Mouse (Mus musculus): ENCODE results near the gene Pdgfa. TPM values are rescaled to one million over a fixed set of nuclear protein-coding genes. Genes with fewer than 3 reads are reported as not detected.

Gene Pdgfa
- polyA plus RNA-seq (2014; fragmentation: Nextera tagmentation; extraction: Ambion mirVana) = 14.5 and 15.6 TPM in 2 replicates

DNA sequence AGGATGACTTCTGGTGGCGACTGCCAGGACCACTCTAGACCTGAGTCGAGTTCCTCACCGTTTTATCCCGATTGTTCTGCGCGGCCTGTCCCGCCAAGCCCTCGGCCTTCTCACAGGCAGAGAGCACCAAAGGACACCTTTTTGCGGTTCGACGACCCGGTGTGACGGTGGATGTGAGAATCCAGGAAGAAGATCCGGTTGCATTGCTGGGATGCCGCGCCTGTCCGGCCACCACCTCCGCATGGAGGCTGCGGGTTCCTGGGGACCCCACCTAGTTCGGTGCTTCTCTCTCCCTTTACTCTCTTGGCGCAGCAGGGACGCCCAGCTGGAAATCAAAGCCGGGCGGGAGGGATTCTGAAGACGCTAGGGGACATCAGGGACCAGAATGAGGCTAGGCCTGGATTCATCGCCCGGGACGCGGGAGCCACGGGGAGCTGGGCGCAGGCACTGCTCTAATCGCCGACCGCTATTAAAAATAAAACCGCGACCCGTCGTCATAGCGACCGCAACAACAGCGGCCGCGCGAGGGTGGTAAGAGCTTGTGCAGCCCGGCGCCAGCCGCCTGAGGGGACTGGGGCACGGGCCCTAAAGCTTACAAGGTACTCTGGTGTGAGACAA lies at the start of gene Pdgfa:
TSS of gene Pdgfa (minus strand) at position 200 of the 618 bp plus-strand sequence.
- Histone ChIP-seq H3K4me2 (ENCODE audit: low read length) (peak within 1 kb of the TSS; percentile 84), H3K4me1 (ENCODE audit: control insufficient read depth, insufficient read depth, low read length) (peaks cover 38% of the 10 kb centered on the region), H3K27me3 (replicated peaks; ENCODE audit: control insufficient read depth, insufficient read depth, low read length) (peaks cover 50% of the 10 kb centered on the region), H3K9ac (ENCODE audit: low read length) (peak within 1 kb of the TSS; percentile 77), H3K4me3 (ENCODE audit: low read depth, low read length) (peak within 1 kb of the TSS; percentile 63), H3K27ac (ENCODE audit: low read depth, low read length) (no peak within 1 kb of the TSS), H3K9me3 (replicated peaks; ENCODE audit: control insufficient read depth, low read length) (no peaks in the 10 kb centered on the region), H3K36me3 (ENCODE audit: control insufficient read depth, insufficient read depth, low read length) (no peaks in the 10 kb centered on the region)
- peak; percentile 28; the same call in 1 of the 2 replicates for ATAC-seq
- DNase-seq (ENCODE audit: low spot score) = peak; percentile 86
- 2% methylated on average over 48 of the region's 48 CpGs for WGBS

DNA sequence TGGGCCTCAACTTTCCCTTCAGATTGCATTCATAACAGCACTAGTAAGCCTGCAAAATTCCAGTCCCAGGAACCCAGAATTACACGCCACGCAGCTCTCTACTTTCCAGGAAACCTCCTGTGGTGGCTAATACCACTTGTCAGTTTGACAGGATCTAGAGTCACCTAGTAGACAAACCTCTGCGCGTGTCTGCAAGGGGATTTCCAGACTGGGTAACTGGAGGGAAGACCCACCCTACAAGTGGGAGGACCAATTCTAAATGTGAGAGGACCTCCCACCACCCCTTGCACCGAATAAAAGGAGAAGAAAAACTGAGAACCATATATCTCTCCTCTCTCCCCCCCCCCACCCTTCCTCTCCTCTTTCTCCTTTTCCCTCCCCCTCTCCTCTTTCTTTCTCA lies 49.5 kb upstream of the Pdgfa start:
- DNase-seq (ENCODE audit: low spot score) = no peak
- Histone ChIP-seq H3K27me3 (replicated peaks; ENCODE audit: control insufficient read depth, insufficient read depth, low read length) (no peaks in the 10 kb centered on the region), H3K27ac (ENCODE audit: low read depth, low read length) (no peak overlapping the region), H3K9ac (ENCODE audit: low read length) (no peak overlapping the region), H3K9me3 (replicated peaks; ENCODE audit: control insufficient read depth, low read length) (no peaks in the 10 kb centered on the region), H3K36me3 (ENCODE audit: control insufficient read depth, insufficient read depth, low read length) (no peaks in the 10 kb centered on the region), H3K4me3 (ENCODE audit: low read depth, low read length) (no peak overlapping the region), H3K4me2 (ENCODE audit: low read length) (no peak overlapping the region), H3K4me1 (ENCODE audit: control insufficient read depth, insufficient read depth, low read length) (no peaks in the 10 kb centered on the region; the same call in 1 of the 2 replicates)
- 78% methylated on average over 5 of the region's 5 CpGs for WGBS
- no peak for ATAC-seq

DNA sequence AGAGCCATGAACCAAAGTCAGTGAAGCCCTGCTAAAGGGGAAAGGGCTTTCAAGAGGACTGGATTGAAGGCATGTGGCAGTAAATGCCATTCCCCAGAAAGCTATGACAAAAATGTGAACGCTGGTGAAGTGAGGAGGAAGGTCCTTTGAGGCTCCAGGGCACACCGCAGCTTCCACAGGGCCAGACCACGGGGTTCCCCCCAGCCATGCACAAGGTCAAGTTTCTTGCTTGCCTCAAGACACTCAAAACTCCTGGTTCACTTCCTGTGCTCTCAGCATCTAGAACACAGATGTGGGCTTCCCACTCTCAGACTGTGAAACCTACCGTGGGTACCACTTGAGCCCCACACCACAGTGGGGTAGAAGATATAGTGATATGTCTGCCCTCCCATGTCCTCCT lies 46.4 kb upstream of the Pdgfa start:
- Histone ChIP-seq H3K4me1 (ENCODE audit: control insufficient read depth, insufficient read depth, low read length) (no peaks in the 10 kb centered on the region), H3K9me3 (replicated peaks; ENCODE audit: control insufficient read depth, low read length) (no peaks in the 10 kb centered on the region), H3K4me3 (ENCODE audit: low read depth, low read length) (no peak overlapping the region), H3K36me3 (ENCODE audit: control insufficient read depth, insufficient read depth, low read length) (no peaks in the 10 kb centered on the region), H3K27me3 (replicated peaks; ENCODE audit: control insufficient read depth, insufficient read depth, low read length) (no peaks in the 10 kb centered on the region), H3K9ac (ENCODE audit: low read length) (no peak overlapping the region), H3K4me2 (ENCODE audit: low read length) (no peak overlapping the region), H3K27ac (ENCODE audit: low read depth, low read length) (no peak overlapping the region)
- 87% methylated on average over 4 of the region's 4 CpGs for WGBS
- DNase-seq (ENCODE audit: low spot score) = no peak
- ATAC-seq = no peak

DNA sequence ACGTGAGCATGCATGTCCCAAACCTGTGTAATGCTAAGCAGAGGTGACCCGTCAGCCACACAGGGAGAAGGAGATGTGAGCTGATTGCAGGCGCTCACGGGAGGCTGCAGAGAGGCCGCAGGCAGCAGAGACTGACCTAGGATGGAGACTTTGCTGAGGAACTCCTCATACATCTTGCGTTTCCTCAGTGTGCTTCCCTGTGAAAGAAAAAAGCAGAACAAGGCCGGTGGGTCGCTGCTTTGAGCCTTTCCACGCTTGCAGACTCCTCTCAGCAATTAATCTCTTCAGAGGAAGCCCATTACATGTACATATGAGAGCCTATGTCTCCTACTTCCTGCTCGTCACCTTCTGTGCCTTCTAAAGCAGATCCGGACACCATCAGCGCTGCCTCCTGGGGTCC lies 45.1 kb upstream of the Pdgfa start:
- H3K27ac ChIP-seq (ENCODE audit: low read depth, low read length) = no peak overlapping the region
- H3K9me3 ChIP-seq (replicated peaks; ENCODE audit: control insufficient read depth, low read length) = no peaks in the 10 kb centered on the region
- no peaks in the 10 kb centered on the region for H3K4me1 ChIP-seq (ENCODE audit: control insufficient read depth, insufficient read depth, low read length)
- H3K9ac ChIP-seq (ENCODE audit: low read length) = no peak overlapping the region
- no peaks in the 10 kb centered on the region for H3K27me3 ChIP-seq (replicated peaks; ENCODE audit: control insufficient read depth, insufficient read depth, low read length)
- H3K4me2 ChIP-seq (ENCODE audit: low read length) = no peak overlapping the region
- H3K36me3 ChIP-seq (ENCODE audit: control insufficient read depth, insufficient read depth, low read length) = no peaks in the 10 kb centered on the region
- no peak for DNase-seq (ENCODE audit: low spot score)
- WGBS = 86% methylated on average over 12 of the region's 12 CpGs
- ATAC-seq = no peak
- no peak overlapping the region for H3K4me3 ChIP-seq (ENCODE audit: low read depth, low read length)

DNA sequence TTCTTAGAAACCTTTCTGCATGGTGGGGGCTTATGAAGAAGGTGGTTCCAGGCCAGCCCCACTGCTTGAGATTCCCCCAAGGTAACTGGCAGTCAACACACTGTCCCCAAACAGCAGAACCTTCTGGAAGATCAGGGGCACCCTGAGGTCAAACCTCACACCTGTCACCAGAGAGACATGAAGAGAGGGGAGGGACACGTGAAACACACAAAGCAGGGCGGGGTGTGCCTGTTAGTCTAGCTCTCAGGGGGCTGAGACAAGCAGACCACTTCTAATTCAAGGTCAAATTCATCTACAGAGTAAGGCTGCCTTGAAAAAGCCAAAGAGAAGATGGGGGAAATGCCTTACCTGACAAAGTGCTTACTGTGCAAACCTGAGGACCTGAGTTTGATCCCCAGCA lies 38.0 kb upstream of the Pdgfa start:
- H3K27me3 ChIP-seq (replicated peaks; ENCODE audit: control insufficient read depth, insufficient read depth, low read length) = no peaks in the 10 kb centered on the region
- no peak overlapping the region for H3K4me2 ChIP-seq (ENCODE audit: low read length)
- 81% methylated on average over 2 of the region's 2 CpGs for WGBS
- no peak overlapping the region for H3K9ac ChIP-seq (ENCODE audit: low read length)
- ATAC-seq = no peak
- 0 out of 2 replicates have a peak, but pooled peaks cover 6% of the 10 kb centered on the region for H3K36me3 ChIP-seq (ENCODE audit: control insufficient read depth, insufficient read depth, low read length)
- no peak overlapping the region for H3K27ac ChIP-seq (ENCODE audit: low read depth, low read length)
- H3K4me1 ChIP-seq (ENCODE audit: control insufficient read depth, insufficient read depth, low read length) = peaks cover 10% of the 10 kb centered on the region
- H3K4me3 ChIP-seq (ENCODE audit: low read depth, low read length) = no peak overlapping the region
- no peak for DNase-seq (ENCODE audit: low spot score)
- H3K9me3 ChIP-seq (replicated peaks; ENCODE audit: control insufficient read depth, low read length) = no peaks in the 10 kb centered on the region

DNA sequence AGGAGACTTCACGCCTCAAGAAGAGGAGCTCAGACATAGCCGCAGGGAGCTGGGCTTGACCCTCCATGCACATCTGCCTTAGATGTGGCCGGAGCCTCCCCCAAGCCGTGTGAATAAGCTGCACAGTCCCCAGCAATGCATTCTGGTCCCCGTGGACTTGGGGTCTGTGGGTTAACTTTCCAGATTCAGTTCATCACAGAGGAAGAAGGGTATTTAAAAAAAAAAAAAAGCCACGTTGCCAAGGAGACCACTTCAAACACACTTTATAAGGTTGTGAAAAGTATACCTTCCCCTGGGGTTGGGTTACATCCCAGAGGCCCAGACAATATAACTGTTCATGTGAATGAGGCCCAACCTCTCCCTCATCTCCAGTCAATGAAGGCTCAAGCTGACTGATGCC lies 37.6 kb upstream of the Pdgfa start:
- Histone ChIP-seq H3K27me3 (replicated peaks; ENCODE audit: control insufficient read depth, insufficient read depth, low read length) (no peaks in the 10 kb centered on the region), H3K4me2 (ENCODE audit: low read length) (no peak overlapping the region), H3K4me1 (ENCODE audit: control insufficient read depth, insufficient read depth, low read length) (peaks cover 10% of the 10 kb centered on the region), H3K9ac (ENCODE audit: low read length) (no peak overlapping the region), H3K9me3 (replicated peaks; ENCODE audit: control insufficient read depth, low read length) (no peaks in the 10 kb centered on the region), H3K4me3 (ENCODE audit: low read depth, low read length) (no peak overlapping the region), H3K27ac (ENCODE audit: low read depth, low read length) (no peak overlapping the region), H3K36me3 (ENCODE audit: control insufficient read depth, insufficient read depth, low read length) (0 out of 2 replicates have a peak, but pooled peaks cover 6% of the 10 kb centered on the region)
- no peak for ATAC-seq
- DNase-seq (ENCODE audit: low spot score) = peak; percentile 29
- WGBS = 42% methylated on average over 6 of the region's 6 CpGs

DNA sequence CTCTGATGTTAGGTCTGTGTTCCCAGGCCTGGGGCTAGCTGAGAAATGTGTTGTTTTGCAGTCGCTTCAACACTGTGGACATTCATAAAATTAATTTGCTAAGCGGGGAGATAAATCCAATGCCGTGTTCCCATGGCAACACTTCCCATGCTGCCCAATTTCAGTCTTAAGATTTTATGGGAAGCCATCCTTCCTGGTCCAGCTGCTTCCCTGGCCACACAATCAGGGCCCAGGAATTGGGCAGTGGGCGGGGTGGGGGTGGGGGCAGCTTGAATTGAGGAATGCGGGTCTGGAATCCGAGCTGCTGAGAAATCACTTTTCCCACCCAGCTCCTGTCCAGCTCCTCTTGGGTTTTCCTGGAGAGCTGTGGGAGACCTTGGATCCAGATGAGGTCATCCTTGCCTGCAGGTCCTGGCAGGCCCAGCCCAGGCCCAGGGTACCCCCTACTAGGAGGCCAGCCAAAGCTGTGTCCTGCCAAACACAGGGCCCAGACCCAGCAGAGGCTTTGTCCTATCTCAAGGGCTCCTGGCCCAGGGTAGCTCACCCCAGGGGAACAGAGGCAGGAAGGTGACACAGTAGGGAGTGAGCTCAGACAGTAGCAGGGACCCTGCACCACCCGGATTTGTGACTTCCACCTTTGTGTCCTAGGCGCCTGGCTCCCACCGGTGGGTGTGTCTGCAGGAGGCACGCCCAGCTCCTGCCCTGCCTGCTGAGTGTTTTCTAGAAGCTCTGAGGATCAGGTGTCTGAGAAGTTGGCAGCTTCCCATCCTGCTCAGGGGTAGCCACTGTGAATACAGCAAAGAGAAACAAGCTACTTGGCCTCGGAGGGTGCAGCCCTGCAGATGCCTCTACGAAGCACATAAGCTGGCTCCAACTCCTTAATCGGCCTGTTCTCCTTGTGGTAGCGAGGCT lies 36.5 kb upstream of the Pdgfa start:
- Histone ChIP-seq H3K9me3 (replicated peaks; ENCODE audit: control insufficient read depth, low read length) (no peaks in the 10 kb centered on the region), H3K36me3 (ENCODE audit: control insufficient read depth, insufficient read depth, low read length) (0 out of 2 replicates have a peak, but pooled peaks cover 6% of the 10 kb centered on the region), H3K4me2 (ENCODE audit: low read length) (no peak overlapping the region), H3K27me3 (replicated peaks; ENCODE audit: control insufficient read depth, insufficient read depth, low read length) (no peaks in the 10 kb centered on the region), H3K27ac (ENCODE audit: low read depth, low read length) (0 out of 2 replicates have a peak overlapping the region, but pooled peaks have one; percentile 21), H3K4me3 (ENCODE audit: low read depth, low read length) (no peak overlapping the region), H3K9ac (ENCODE audit: low read length) (no peak overlapping the region), H3K4me1 (ENCODE audit: control insufficient read depth, insufficient read depth, low read length) (peaks cover 10% of the 10 kb centered on the region)
- 34% methylated on average over 14 of the region's 14 CpGs for WGBS
- 0 out of 2 replicates have a peak, but pooled peaks have one; percentile 32 for ATAC-seq
- DNase-seq (ENCODE audit: low spot score) = peak; percentile 34

DNA sequence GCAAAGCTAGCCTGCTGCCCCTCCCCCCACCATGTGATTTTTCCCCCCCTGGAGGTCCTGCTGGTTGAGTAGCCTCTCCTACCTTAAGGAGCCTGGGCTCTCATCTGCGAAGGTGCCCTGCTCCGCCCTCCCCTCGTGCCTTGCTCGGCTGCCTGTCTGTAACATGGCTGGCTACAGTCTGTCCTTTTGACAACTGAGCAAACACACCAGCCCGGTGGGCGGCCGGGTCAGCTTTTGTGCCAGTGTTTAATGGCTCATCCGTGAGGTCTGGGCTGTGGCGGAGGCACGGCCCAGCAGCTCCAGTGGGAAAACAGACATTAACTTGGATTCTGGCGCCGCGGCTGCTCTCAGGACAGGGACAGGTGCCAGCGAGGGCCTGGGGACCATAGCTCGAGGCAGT lies 30.4 kb upstream of the Pdgfa start:
- Histone ChIP-seq H3K4me2 (ENCODE audit: low read length) (no peak overlapping the region), H3K36me3 (ENCODE audit: control insufficient read depth, insufficient read depth, low read length) (no peaks in the 10 kb centered on the region), H3K4me1 (ENCODE audit: control insufficient read depth, insufficient read depth, low read length) (no peaks in the 10 kb centered on the region), H3K9me3 (replicated peaks; ENCODE audit: control insufficient read depth, low read length) (no peaks in the 10 kb centered on the region), H3K27ac (ENCODE audit: low read depth, low read length) (no peak overlapping the region), H3K9ac (ENCODE audit: low read length) (no peak overlapping the region), H3K4me3 (ENCODE audit: low read depth, low read length) (no peak overlapping the region), H3K27me3 (replicated peaks; ENCODE audit: control insufficient read depth, insufficient read depth, low read length) (no peaks in the 10 kb centered on the region)
- ATAC-seq (no peak), DNase-seq (ENCODE audit: low spot score) (no peak)
- WGBS = 44% methylated on average over 15 of the region's 15 CpGs

All from forebrain, embryonic 14.5 days (tissue).